Mouse (Mus musculus) MEL (cell line): ENCODE data around the gene Nrxn3. TPM values are rescaled to one million over a fixed set of nuclear protein-coding genes. Genes with fewer than 3 reads are reported as not detected.

Experiments
- DNase-seq: peaks from one replicate; pipeline ENCODE4 v3.0.0; 2011; ENCODE audit warnings: low read depth, low spot score
- H3K27ac ChIP-seq: 2 replicates; pipeline ENCODE4 v1.5.1; 2012; ENCODE audit warnings: low read depth, mild to moderate bottlenecking, control low read depth, low read length, moderate library complexity; ENCODE audit not compliant: control insufficient read depth
- H3K27me3 ChIP-seq, 2 experiments: fragments of 150-350 bp in 1 of 2; sonication (generic) in 1 of 2; 2 replicates each; pipeline ENCODE4 v1.6.1; 2012; ENCODE audit warnings: low read length in 2 of 2, mild to moderate bottlenecking in 2 of 2, improper control_type of control experiment in 1 of 2, moderate library complexity in 1 of 2; ENCODE audit not compliant: insufficient read depth in 2 of 2, control insufficient read depth in 1 of 2
- H3K36me3 ChIP-seq, 2 experiments: 2 replicates each; pipeline ENCODE4 v1.6.1; 2012 to 2014; ENCODE audit warnings: low read length in 2 of 2, improper control_type of control experiment in 1 of 2, inconsistent platforms in 1 of 2, mild to moderate bottlenecking in 1 of 2; ENCODE audit not compliant: insufficient read depth in 2 of 2, control insufficient read depth in 1 of 2
- H3K4me1 ChIP-seq, 2 experiments: fragments of 150-350 bp in 1 of 2; sonication (generic) in 1 of 2; 2 replicates each; pipeline ENCODE4 v1.6.1; 2012; ENCODE audit warnings: low read length in 2 of 2, improper control_type of control experiment in 1 of 2, mild to moderate bottlenecking in 1 of 2; ENCODE audit not compliant: insufficient read depth in 2 of 2, control insufficient read depth in 1 of 2
- H3K4me3 ChIP-seq, 2 experiments: fragments of 150-350 bp in 1 of 2; sonication (generic) in 1 of 2; 2 replicates each; pipeline ENCODE4 v1.5.1; 2012; ENCODE audit warnings: low read depth in 2 of 2, low read length in 2 of 2, mild to moderate bottlenecking in 2 of 2, moderate library complexity in 2 of 2, control low read depth in 1 of 2, improper control_type of control experiment in 1 of 2; ENCODE audit not compliant: control insufficient read depth in 1 of 2, insufficient read depth in 1 of 2
- H3K79me2 ChIP-seq: 2 replicates; pipeline ENCODE4 v1.6.1; 2012; ENCODE audit warnings: mild to moderate bottlenecking, low read length, moderate library complexity; ENCODE audit not compliant: control insufficient read depth, poor library complexity, insufficient read depth
- H3K9ac ChIP-seq: 2 replicates; pipeline ENCODE4 v1.6.1; 2012; ENCODE audit warnings: low read depth, mild to moderate bottlenecking, control low read depth, low read length, moderate library complexity; ENCODE audit not compliant: control insufficient read depth, poor library complexity, severe bottlenecking
- H3K9me3 ChIP-seq: fragments of 150-350 bp; sonication (generic); replicated peaks from 2 replicates; pipeline ENCODE4 v1.6.1; 2012; ENCODE audit warnings: mild to moderate bottlenecking, low read length, improper control_type of control experiment, moderate library complexity; ENCODE audit not compliant: insufficient read depth
- CHD1 ChIP-seq: IDR thresholded peaks from 2 replicates; pipeline ENCODE4 v1.6.1; 2012; ENCODE audit warnings: low read depth, mild to moderate bottlenecking, inconsistent platforms, low read length, improper control_type of control experiment
- CHD2 ChIP-seq: IDR thresholded peaks from 2 replicates; pipeline ENCODE4 v1.6.1; 2011; ENCODE audit warnings: low read length, improper control_type of control experiment
- E2F4 ChIP-seq: IDR thresholded peaks from 2 replicates; pipeline ENCODE4 v1.6.1; 2011; ENCODE audit warnings: low read depth, low read length, improper control_type of control experiment, borderline replicate concordance
- ELF1 ChIP-seq: IDR thresholded peaks from 2 replicates; pipeline ENCODE4 v1.6.1; 2014; ENCODE audit warnings: low read depth, mild to moderate bottlenecking, inconsistent platforms, low read length, improper control_type of control experiment, moderate library complexity
- EP300 ChIP-seq, 2 experiments: IDR thresholded peaks; 2 replicates each; pipeline ENCODE4 v1.6.1; 2011; ENCODE audit warnings: improper control_type of control experiment in 2 of 2, low read length in 2 of 2, low read depth in 1 of 2, mild to moderate bottlenecking in 1 of 2
- ETS1 ChIP-seq: IDR thresholded peaks from 2 replicates; pipeline ENCODE4 v1.6.1; 2012; ENCODE audit warnings: low read depth, mild to moderate bottlenecking, inconsistent platforms, low read length, improper control_type of control experiment, moderate library complexity
- GABPA ChIP-seq: IDR thresholded peaks from 2 replicates; pipeline ENCODE4 v1.6.1; 2012; ENCODE audit warnings: low read depth, mild to moderate bottlenecking, inconsistent platforms, low read length, improper control_type of control experiment, moderate library complexity
- GATA1 ChIP-seq: IDR thresholded peaks from 2 replicates; pipeline ENCODE4 v1.6.1; 2011; ENCODE audit warnings: low read depth, low read length, improper control_type of control experiment
- HCFC1 ChIP-seq: IDR thresholded peaks from 2 replicates; pipeline ENCODE4 v1.6.1; 2012; ENCODE audit warnings: low read depth, mild to moderate bottlenecking, inconsistent platforms, low read length, improper control_type of control experiment, moderate library complexity
- JUND ChIP-seq: IDR thresholded peaks from 2 replicates; pipeline ENCODE4 v1.6.1; 2011; ENCODE audit warnings: low read depth, mild to moderate bottlenecking, improper control_type of control experiment, low read length
- KAT2A ChIP-seq: conservative IDR thresholded peaks from 2 replicates; pipeline ENCODE4 v1.6.1; 2012; ENCODE audit warnings: low read depth, low read length, improper control_type of control experiment, inconsistent platforms
- MAZ ChIP-seq: IDR thresholded peaks from 2 replicates; pipeline ENCODE4 v1.6.1; 2012; ENCODE audit warnings: low read depth, mild to moderate bottlenecking, inconsistent platforms, low read length, improper control_type of control experiment
- MEF2A ChIP-seq: IDR thresholded peaks from 2 replicates; pipeline ENCODE4 v1.6.1; 2014; ENCODE audit warnings: low read depth, mild to moderate bottlenecking, inconsistent platforms, low read length, improper control_type of control experiment; ENCODE audit not compliant: poor library complexity, insufficient replicate concordance, severe bottlenecking; ENCODE audit errors: extremely low read depth
- MXI1 ChIP-seq: IDR thresholded peaks from 2 replicates; pipeline ENCODE4 v1.6.1; 2011; ENCODE audit warnings: mild to moderate bottlenecking, low read depth, low read length, improper control_type of control experiment
- MYB ChIP-seq: IDR thresholded peaks from 2 replicates; pipeline ENCODE4 v1.6.1; 2011; ENCODE audit warnings: mild to moderate bottlenecking, low read depth, low read length, improper control_type of control experiment
- MYC ChIP-seq: IDR thresholded peaks from 2 replicates; pipeline ENCODE4 v1.6.1; 2011; ENCODE audit warnings: low read depth, mild to moderate bottlenecking, low read length, improper control_type of control experiment, moderate library complexity
- NRF1 ChIP-seq: IDR thresholded peaks from 2 replicates; pipeline ENCODE4 v1.6.1; 2014; ENCODE audit warnings: low read depth, mild to moderate bottlenecking, inconsistent platforms, low read length, improper control_type of control experiment, moderate library complexity; ENCODE audit not compliant: poor library complexity, insufficient read depth, severe bottlenecking
- RCOR1 ChIP-seq: IDR thresholded peaks from 2 replicates; pipeline ENCODE4 v1.6.1; 2012; ENCODE audit warnings: low read depth, mild to moderate bottlenecking, inconsistent platforms, low read length, improper control_type of control experiment
- SIN3A ChIP-seq: IDR thresholded peaks from 2 replicates; pipeline ENCODE4 v1.6.1; 2012; ENCODE audit warnings: low read length, improper control_type of control experiment, inconsistent platforms
- SMC3 ChIP-seq: IDR thresholded peaks from 2 replicates; pipeline ENCODE4 v1.6.1; 2011; ENCODE audit warnings: low read depth, low read length, improper control_type of control experiment
- TAL1 ChIP-seq: IDR thresholded peaks from 2 replicates; pipeline ENCODE4 v1.6.1; 2012; ENCODE audit warnings: mild to moderate bottlenecking, inconsistent platforms, low read length, moderate library complexity, mixed read lengths
- TBP ChIP-seq: IDR thresholded peaks from 2 replicates; pipeline ENCODE4 v1.8.0; 2011; ENCODE audit warnings: low read depth, low read length, improper control_type of control experiment
- UBTF ChIP-seq: IDR thresholded peaks from 2 replicates; pipeline ENCODE4 v1.6.1; 2012; ENCODE audit warnings: low read depth, mild to moderate bottlenecking, inconsistent platforms, low read length, improper control_type of control experiment, moderate library complexity, borderline replicate concordance; ENCODE audit not compliant: insufficient read depth
- USF1 ChIP-seq: IDR thresholded peaks from 2 replicates; pipeline ENCODE4 v1.6.1; 2014; ENCODE audit warnings: low read depth, mild to moderate bottlenecking, inconsistent platforms, low read length, improper control_type of control experiment, moderate library complexity
- USF2 ChIP-seq, 2 experiments: IDR thresholded peaks; 2 replicates each; pipeline ENCODE4 v1.6.1; 2011 to 2012; ENCODE audit warnings: improper control_type of control experiment in 2 of 2, low read length in 2 of 2, borderline replicate concordance in 1 of 2, inconsistent platforms in 1 of 2, low read depth in 1 of 2, mild to moderate bottlenecking in 1 of 2; ENCODE audit not compliant: insufficient read depth in 1 of 2
- ZC3H11A ChIP-seq: IDR thresholded peaks from 2 replicates; pipeline ENCODE4 v1.6.1; 2012; ENCODE audit warnings: low read depth, mild to moderate bottlenecking, inconsistent platforms, low read length, improper control_type of control experiment
- ZKSCAN1 ChIP-seq: IDR thresholded peaks from 2 replicates; pipeline ENCODE4 v1.6.1; 2012; ENCODE audit warnings: low read depth, mild to moderate bottlenecking, inconsistent platforms, low read length, improper control_type of control experiment, moderate library complexity
- ZNF384 ChIP-seq: IDR thresholded peaks from 2 replicates; pipeline ENCODE4 v1.6.1; 2012; ENCODE audit warnings: low read depth, mild to moderate bottlenecking, inconsistent platforms, low read length, improper control_type of control experiment
- polyA plus RNA-seq, 2 experiments: library from polyadenylated mRNA; stranded (reverse) in 1 of 2; unstranded in 1 of 2; fragments of >175 nt in 1 of 2; fragments of >200 nt in 1 of 2; gene quantifications; 2 replicates each; pipeline versions ENCODE4 v1.2.1 to v1.2.4; 2012; ENCODE audit warnings: low replicate concordance in 2 of 2, low read depth in 1 of 2; ENCODE audit not compliant: insufficient read length in 2 of 2, insufficient read depth in 1 of 2, missing spikeins in 1 of 2
- total RNA-seq: library from RNA; depleted of rRNA; stranded (reverse); fragments of 300-350 nt; gene quantifications from 2 replicates; pipeline ENCODE4 v1.2.3, GENCODE M21; 2012

Gene Nrxn3
- total and polyA plus RNA-seq, 3 experiments: not detected

DNA sequence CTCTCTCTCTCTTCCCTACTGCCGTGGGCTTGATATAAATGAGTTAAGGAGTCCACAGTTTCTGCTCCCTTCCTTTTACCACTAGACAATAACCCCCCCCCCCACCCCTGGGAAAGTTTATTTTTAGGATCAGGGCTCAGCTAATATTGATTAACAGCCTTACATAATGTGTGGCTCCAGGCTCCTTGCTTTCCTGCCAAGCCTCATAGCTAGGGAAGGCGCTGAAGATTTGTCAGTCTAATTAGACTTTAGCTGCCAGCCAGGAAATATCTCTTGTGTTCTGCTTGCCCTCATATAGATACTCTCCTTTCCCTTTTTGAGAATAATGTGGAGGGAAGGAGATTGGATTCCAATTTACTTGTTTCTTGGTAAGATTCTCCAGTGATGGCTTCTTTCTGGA is 1488.7 kb downstream of the Nrxn3 start:
- H3K27me3 ChIP-seq: no peaks in the 10 kb centered on the region

DNA sequence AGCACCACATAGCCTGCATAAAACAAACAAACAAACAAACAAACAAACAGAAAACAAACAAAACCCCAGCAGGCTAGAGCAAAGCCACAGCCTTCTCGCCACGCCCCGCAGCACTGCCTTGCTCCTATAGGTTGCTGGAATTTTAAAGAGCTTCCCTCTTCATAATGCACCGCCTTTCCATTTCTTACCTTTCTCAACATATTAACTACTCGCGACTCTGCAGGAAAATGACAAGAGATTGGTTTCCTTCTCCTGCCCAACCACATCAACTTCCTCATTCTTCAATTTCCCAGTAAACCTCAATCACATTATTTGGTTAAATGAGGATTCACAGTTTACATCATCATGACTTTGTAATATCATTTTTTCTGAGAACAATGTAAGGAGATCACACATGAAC is 1494.4 kb downstream of the Nrxn3 start:
- no peak for DNase-seq
- no peaks in the 10 kb centered on the region for H3K4me1 ChIP-seq
- H3K36me3 ChIP-seq: no peaks in the 10 kb centered on the region
- no peaks in the 10 kb centered on the region for H3K79me2 ChIP-seq
- no peak overlapping the region for H3K4me3 ChIP-seq
- no peak overlapping the region for H3K9ac ChIP-seq
- no peaks in the 10 kb centered on the region for H3K9me3 ChIP-seq
- TF ChIP-seq UBTF (no peak), SIN3A (no peak), MYC (no peak), JUND (no peak), ZKSCAN1 (no peak), MXI1 (no peak), TBP (no peak), CHD1 (no peak), EP300 (IDR thresholded peaks at IDR 0.05; ENCODE audit: low read depth in 1 of 2, low read length in 2 of 2) (no peak), RCOR1 (no peak), ELF1 (no peak), TAL1 (no peak), KAT2A (no peak)
- no peak overlapping the region for H3K27ac ChIP-seq
- no peaks in the 10 kb centered on the region for H3K27me3 ChIP-seq

More for the DNA sequence above, 1488.7 kb downstream of the Nrxn3 start:
- no peaks in the 10 kb centered on the region for H3K4me1 ChIP-seq
- no peaks in the 10 kb centered on the region for H3K79me2 ChIP-seq
- no peaks in the 10 kb centered on the region for H3K36me3 ChIP-seq
- no peak overlapping the region for H3K9ac ChIP-seq
- DNase-seq: no peak
- no peak for TF ChIP-seq MAZ
- TF ChIP-seq MEF2A: no peak
- TF ChIP-seq USF2 (IDR thresholded peaks at IDR 0.05; ENCODE audit: borderline replicate concordance in 1 of 2, insufficient read depth in 1 of 2, low read depth in 1 of 2, low read length in 2 of 2): no peak
- no peak for TF ChIP-seq HCFC1
- no peak for TF ChIP-seq ZC3H11A
- TF ChIP-seq GATA1: no peak
- no peak for TF ChIP-seq ETS1
- TF ChIP-seq MYB: no peak
- TF ChIP-seq CHD2: no peak
- no peak for TF ChIP-seq TAL1
- no peak for TF ChIP-seq ELF1
- TF ChIP-seq NRF1: no peak
- TF ChIP-seq USF1: no peak
- no peak for TF ChIP-seq SMC3
- TF ChIP-seq E2F4: no peak
- TF ChIP-seq KAT2A: no peak
- no peak for TF ChIP-seq ZNF384
- no peak for TF ChIP-seq EP300 (IDR thresholded peaks at IDR 0.05; ENCODE audit: low read depth in 1 of 2, low read length in 2 of 2)
- no peak for TF ChIP-seq GABPA
- TF ChIP-seq, all 39 proteins: peak for 0
- H3K9me3 ChIP-seq: no peaks in the 10 kb centered on the region
- no peak overlapping the region for H3K27ac ChIP-seq
- H3K4me3 ChIP-seq: no peak overlapping the region
